Mouse (Mus musculus): ENCODE results near the gene Slc1a2.

Gene Slc1a2

GRCm38 (mm10) chr2:102771304-102771703, 112.8 kb downstream of the Slc1a2 start:
- DNase-seq: no peak

GRCm38 (mm10) chr2:102772276-102772675, 113.8 kb downstream of the Slc1a2 start:
- no peak for DNase-seq

- no peak for DNase-seq
Observed at GRCm38 (mm10) chr2:102774700-102775099, 116.2 kb downstream of the Slc1a2 start.

- peak; percentile 60 for DNase-seq
Observed at GRCm38 (mm10) chr2:102775561-102775960, 117.1 kb downstream of the Slc1a2 start.

- DNase-seq: no peak
Observed at GRCm38 (mm10) chr2:102778208-102778607, 119.7 kb downstream of the Slc1a2 start.

- DNase-seq: no peak
Observed at GRCm38 (mm10) chr2:102782751-102783150, 124.3 kb downstream of the Slc1a2 start.

- no peak for DNase-seq
Observed at GRCm38 (mm10) chr2:102785696-102786095, 127.2 kb downstream of the Slc1a2 start.

GRCm38 (mm10) chr2:102791641-102792040, 133.2 kb downstream of the Slc1a2 start:
- no peak for DNase-seq

GRCm38 (mm10) chr2:102792804-102793203, 134.3 kb downstream of the Slc1a2 start:
- DNase-seq: no peak

GRCm38 (mm10) chr2:102795034-102795433, 136.6 kb downstream of the Slc1a2 start:
- no peak for DNase-seq

GRCm38 (mm10) chr2:102798149-102798548, 139.7 kb downstream of the Slc1a2 start:
- DNase-seq: no peak

GRCm38 (mm10) chr2:102801899-102802298, 143.4 kb downstream of the Slc1a2 start:
- DNase-seq: no peak

GRCm38 (mm10) chr2:102804109-102804508, 145.7 kb downstream of the Slc1a2 start:
- DNase-seq: peak; percentile 66

- DNase-seq: no peak
Observed at GRCm38 (mm10) chr2:102805283-102805682, 146.8 kb downstream of the Slc1a2 start.

GRCm38 (mm10) chr2:102805761-102806496, 147.5 kb downstream of the Slc1a2 start:
- DNase-seq: no peak

- DNase-seq: no peak
Observed at GRCm38 (mm10) chr2:102807633-102808032, 149.2 kb downstream of the Slc1a2 start.

- DNase-seq: no peak
Observed at GRCm38 (mm10) chr2:102809436-102809835, 151.0 kb downstream of the Slc1a2 start.

- no peak for DNase-seq
Observed at GRCm38 (mm10) chr2:102812756-102813155, 154.3 kb downstream of the Slc1a2 start.

GRCm38 (mm10) chr2:102815289-102815809, 156.9 kb downstream of the Slc1a2 start:
- no peak for DNase-seq

- peak; percentile 80 for DNase-seq
Observed at GRCm38 (mm10) chr2:102820225-102820711, 161.8 kb downstream of the Slc1a2 start.

GRCm38 (mm10) chr2:102820790-102821189, 162.3 kb downstream of the Slc1a2 start:
- DNase-seq: no peak

- DNase-seq: no peak
Observed at GRCm38 (mm10) chr2:102822036-102822435, 163.6 kb downstream of the Slc1a2 start.

- no peak for DNase-seq
Observed at GRCm38 (mm10) chr2:102825961-102826633, 167.6 kb downstream of the Slc1a2 start.

GRCm38 (mm10) chr2:102827841-102828240, 169.4 kb downstream of the Slc1a2 start:
- DNase-seq: no peak
